Mouse (Mus musculus) heart, adult 2 months (tissue): ENCODE measurements at regions not wholly inside any gene's neighbourhood (a gene's known extent, or its start where the extent isn't known, plus 50 kb on each side); places are given as distances from the start of the nearest gene placed in this dataset.

ENCODE experiments used
- DNase-seq, 2 experiments: peaks; one replicate each; pipeline ENCODE4 v3.0.0; 2021
- H3K27ac ChIP-seq: fragments of 200-600 bp; 2 replicates; pipeline ENCODE4 v1.8.1; 2022
- H3K27me3 ChIP-seq: fragments of 200-500 bp; 2 replicates; pipeline ENCODE4 v1.6.1; 2012; ENCODE audit warnings: mild to moderate bottlenecking, low read length, inconsistent platforms, mixed read lengths; ENCODE audit not compliant: control insufficient read depth, insufficient read depth
- H3K36me3 ChIP-seq: fragments of 200-500 bp; 2 replicates; pipeline ENCODE4 v1.6.1; 2012; ENCODE audit warnings: low read length, inconsistent platforms; ENCODE audit not compliant: control insufficient read depth, insufficient read depth
- H3K4me1 ChIP-seq: fragments of 200-500 bp; 2 replicates; pipeline ENCODE4 v1.6.1; 2011; ENCODE audit warnings: low read length; ENCODE audit not compliant: control insufficient read depth, insufficient read depth
- H3K4me3 ChIP-seq: fragments of 200-600 bp; 2 replicates; pipeline ENCODE4 v1.8.1; 2022
- H3K79me2 ChIP-seq: fragments of 200-500 bp; replicated peaks from 2 replicates; pipeline ENCODE4 v1.6.1; 2012; ENCODE audit warnings: mild to moderate bottlenecking, inconsistent platforms, low read length, moderate library complexity, mixed read lengths; ENCODE audit not compliant: control insufficient read depth, insufficient read depth
- H3K9ac ChIP-seq: fragments of 200-500 bp; 2 replicates; pipeline ENCODE4 v1.6.1; 2012; ENCODE audit warnings: low read depth, mild to moderate bottlenecking, control low read depth, inconsistent platforms, low read length, mixed read lengths
- CTCF ChIP-seq: fragments of 200-600 bp; IDR thresholded peaks from 2 replicates; pipeline ENCODE4 v1.8.1; 2022; ENCODE audit warnings: antibody characterized with exemption, mild to moderate bottlenecking, moderate library complexity
- EP300 ChIP-seq: fragments of 200-500 bp; IDR thresholded peaks from 2 replicates; pipeline ENCODE4 v1.6.1; 2011; ENCODE audit warnings: low read depth, low read length, control low read depth; ENCODE audit not compliant: insufficient read depth
- POLR2A ChIP-seq: fragments of 200-500 bp; IDR thresholded peaks from 2 replicates; pipeline ENCODE4 v1.6.1; 2011; ENCODE audit warnings: mild to moderate bottlenecking, low read depth, low read length, control low read depth; ENCODE audit not compliant: insufficient read depth
- WGBS: fragments of 180-500 bp; shearing (Covaris S2); methylation state at CpG from one replicate; pipeline ENCODE4 v1.1.7; 2018; 5-methylcytosine and 5-hydroxymethylcytosine counted together
- intact Hi-C: fragments of 180-260 bp; cut with DNase I; formaldehyde crosslinking; loops from one replicate; pipeline ENCODE4 v1.15.1; 2025

DNA sequence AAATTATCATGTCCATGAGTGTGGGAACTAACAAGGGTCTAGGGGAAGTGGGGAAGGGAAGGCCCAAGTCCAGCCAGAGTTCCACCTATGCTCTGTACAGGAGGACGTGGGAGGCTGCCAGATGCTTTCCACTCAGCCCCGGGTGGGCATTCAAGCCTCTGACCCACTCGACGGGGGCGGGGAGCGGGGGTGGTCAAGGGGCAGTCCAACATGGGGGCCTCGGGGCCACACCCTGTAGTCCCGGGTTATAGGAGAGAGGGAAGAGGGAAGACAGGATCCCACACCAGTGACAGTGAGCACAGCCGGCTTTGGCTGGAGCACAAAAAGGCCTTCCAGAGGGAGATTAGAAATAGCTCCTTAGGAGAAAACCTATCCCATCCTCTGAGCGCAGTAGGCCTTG, 283.1 kb upstream of the Ddi1 start:
- Histone ChIP-seq H3K9ac (no peak overlapping the region), H3K27me3 (no peaks in the 10 kb centered on the region), H3K4me3 (no peak overlapping the region), H3K4me1 (no peaks in the 10 kb centered on the region; the same call in 1 of the 2 replicates), H3K27ac (no peak overlapping the region), H3K36me3 (no peaks in the 10 kb centered on the region), H3K79me2 (no peaks in the 10 kb centered on the region)
- TF ChIP-seq POLR2A (no peak), EP300 (no peak), CTCF (no peak)
- 72% methylated on average over 10 of the region's 10 CpGs for WGBS
- DNase-seq, result no peak
- intact Hi-C loops, result no loop called here

GRCm38 (mm10) chr9:6540178-6540700, 270.6 kb upstream of the Ddi1 start:
- Histone ChIP-seq H3K79me2 (no peaks in the 10 kb centered on the region), H3K27me3 (no peaks in the 10 kb centered on the region; the same call in 1 of the 2 replicates), H3K36me3 (no peaks in the 10 kb centered on the region), H3K4me3 (no peak overlapping the region), H3K4me1 (no peaks in the 10 kb centered on the region), H3K27ac (no peak overlapping the region), H3K9ac (no peak overlapping the region)
- no peak for DNase-seq
- TF ChIP-seq POLR2A, result no peak
- no peak for TF ChIP-seq CTCF
- no peak for TF ChIP-seq EP300
- intact Hi-C loops, result no loop called here

DNA sequence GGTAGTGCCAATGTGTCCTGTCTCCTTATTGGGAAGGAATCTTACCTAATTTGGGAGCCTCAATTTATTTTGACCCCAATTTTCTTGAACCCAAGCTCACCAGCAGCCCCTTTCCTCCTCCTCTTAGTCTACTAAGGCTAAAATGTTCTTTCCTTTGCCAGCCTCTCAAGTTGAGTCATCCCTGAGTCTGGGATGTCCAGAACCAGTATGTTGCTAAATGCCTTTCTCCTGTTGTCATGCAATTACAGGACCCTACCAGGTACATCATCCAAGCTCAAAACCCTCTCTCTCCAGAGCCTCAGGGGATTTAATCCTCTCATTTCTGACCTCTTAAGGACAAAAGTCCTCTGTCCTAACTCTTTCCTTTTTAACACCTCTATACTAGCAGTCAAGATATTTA, 259.2 kb upstream of the Ddi1 start:
- intact Hi-C loops, result no loop called here
- Histone ChIP-seq H3K4me3 (no peak overlapping the region), H3K27me3 (no peaks in the 10 kb centered on the region), H3K36me3 (no peaks in the 10 kb centered on the region), H3K27ac (no peak overlapping the region), H3K9ac (no peak overlapping the region), H3K4me1 (no peaks in the 10 kb centered on the region), H3K79me2 (no peaks in the 10 kb centered on the region)
- DNase-seq, result no peak
- TF ChIP-seq POLR2A (no peak), EP300 (no peak), CTCF (no peak)

- no peaks in the 10 kb centered on the region for H3K27me3 ChIP-seq
- TF ChIP-seq POLR2A (no peak), EP300 (no peak), CTCF (no peak)
- DNase-seq, result no peak
- H3K4me1 ChIP-seq, result no peaks in the 10 kb centered on the region
- WGBS, result 75% methylated on average over 2 of the region's 2 CpGs
- intact Hi-C loops, result no loop called here
- no peaks in the 10 kb centered on the region for H3K36me3 ChIP-seq
- H3K9ac ChIP-seq, result no peak overlapping the region
- H3K4me3 ChIP-seq, result no peak overlapping the region
- no peaks in the 10 kb centered on the region for H3K79me2 ChIP-seq
- H3K27ac ChIP-seq, result no peak overlapping the region
These were observed 247.5 kb upstream of the Ddi1 start for GRCm38 (mm10) chr9:6517194-6517593.

GRCm38 (mm10) chr9:6497786-6498185, 228.1 kb upstream of the Ddi1 start:
- Histone ChIP-seq H3K79me2 (no peaks in the 10 kb centered on the region), H3K4me3 (no peak overlapping the region), H3K27me3 (no peaks in the 10 kb centered on the region), H3K36me3 (no peaks in the 10 kb centered on the region), H3K4me1 (no peaks in the 10 kb centered on the region), H3K9ac (no peak overlapping the region), H3K27ac (no peak overlapping the region)
- TF ChIP-seq EP300 (no peak), CTCF (no peak), POLR2A (no peak)
- intact Hi-C loops, result no loop called here
- no peak for DNase-seq

DNA sequence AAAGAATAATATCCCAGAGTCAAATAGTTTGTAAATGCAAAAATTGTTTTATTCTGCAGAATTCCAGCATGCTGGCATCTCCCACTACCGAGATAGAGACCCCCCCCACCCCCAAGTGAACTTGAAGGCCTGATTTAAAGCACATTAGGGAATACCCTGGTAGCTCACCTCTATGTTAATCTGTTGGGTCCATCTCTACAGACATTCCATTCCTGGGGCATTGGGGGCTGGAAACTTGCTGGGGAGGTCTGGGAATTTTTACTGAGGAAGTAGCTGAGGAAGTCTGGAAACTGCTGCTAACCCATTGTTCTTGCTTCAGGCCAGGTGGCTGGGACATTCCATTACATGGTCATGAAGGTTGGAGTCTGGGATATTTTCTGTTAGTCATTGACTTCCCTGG, 210.8 kb upstream of the Ddi1 start:
- peaks cover 3% of the 10 kb centered on the region for H3K4me1 ChIP-seq
- no peak overlapping the region for H3K9ac ChIP-seq
- H3K4me3 ChIP-seq, result no peak overlapping the region
- TF ChIP-seq CTCF, result no peak
- 0 out of 2 replicates have a peak, but pooled peaks have one; percentile 24 for TF ChIP-seq EP300
- 59% methylated on average over 1 of the region's 1 CpGs for WGBS
- DNase-seq, result no peak
- intact Hi-C loops, result no loop called here
- no peaks in the 10 kb centered on the region for H3K79me2 ChIP-seq
- H3K36me3 ChIP-seq, result no peaks in the 10 kb centered on the region; the same call in 1 of the 2 replicates
- no peaks in the 10 kb centered on the region for H3K27me3 ChIP-seq
- no peak overlapping the region; the same call in 1 of the 2 replicates for H3K27ac ChIP-seq

DNA sequence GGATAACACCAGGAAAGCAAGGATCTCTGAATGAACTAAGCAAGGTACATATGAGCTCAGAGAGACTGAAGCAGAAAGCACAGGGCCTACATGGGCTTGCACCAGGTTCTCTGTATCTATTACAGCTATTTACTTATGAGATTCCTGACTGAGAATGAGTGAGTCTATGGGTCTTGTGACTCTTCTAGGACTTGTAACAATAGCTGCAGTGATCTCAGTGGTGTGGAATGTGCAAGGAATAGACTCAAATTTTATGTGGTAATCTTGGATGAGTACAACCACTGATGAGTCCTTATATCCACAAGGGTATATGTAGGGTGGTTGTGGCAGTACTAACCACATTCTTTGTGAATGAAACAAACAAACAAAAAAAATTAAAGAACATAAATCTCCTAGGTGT, 184.9 kb upstream of the Ddi1 start:
- H3K4me3 ChIP-seq, result no peak overlapping the region
- no peaks in the 10 kb centered on the region for H3K79me2 ChIP-seq
- H3K36me3 ChIP-seq, result peaks cover 9% of the 10 kb centered on the region
- no peaks in the 10 kb centered on the region for H3K27me3 ChIP-seq
- TF ChIP-seq CTCF, result no peak
- no peak for DNase-seq
- intact Hi-C loops, result no loop called here
- peaks cover 7% of the 10 kb centered on the region for H3K4me1 ChIP-seq
- H3K9ac ChIP-seq, result no peak overlapping the region
- no peak overlapping the region for H3K27ac ChIP-seq
